Mouse (Mus musculus) granulocyte monocyte progenitor cell, adult 5-6 weeks (primary cell): Measurements from ENCODE around the gene Grpr. TPM values are rescaled to one million over a fixed set of nuclear protein-coding genes. Genes with fewer than 3 reads are reported as not detected.

Experiments used
- ATAC-seq: replicated peaks from 2 replicates; pipeline ENCODE4 v1.8.0; 2016; ENCODE audit warnings: mild to moderate bottlenecking, moderate TSS enrichment, inconsistent platforms; ENCODE audit not compliant: poor library complexity, severe bottlenecking
- total RNA-seq, 2 experiments: library from RNA; stranded (forward) in 1 of 2; stranded (reverse) in 1 of 2; fragments of 200-712, 200-1000 nt in 1 of 2; fragments of >200 nt in 1 of 2; fragmentation: Nextera tagmentation in 1 of 2; gene quantifications; 2 replicates each; pipeline ENCODE4 v1.2.3; 2014 to 2017

Gene Grpr
- not detected in 2 replicates for total RNA-seq (2014; fragmentation: Nextera tagmentation)
- not detected in 2 replicates for total RNA-seq (2017)

- peak; percentile 99 for ATAC-seq
These were observed at the start of gene Grpr for GRCm38 (mm10) chrX:163549666-163550065. Gene Grpr, minus strand, starts transcription at chrX:163549677.

GRCm38 (mm10) chrX:163560521-163560920 is 11.0 kb upstream of the Grpr start:
- no peak for ATAC-seq

- no peak for ATAC-seq
These were observed 2.4 kb downstream of the Grpr start for GRCm38 (mm10) chrX:163547042-163547441.

GRCm38 (mm10) chrX:163532836-163533235 is 16.6 kb downstream of the Grpr start:
- no peak for ATAC-seq

- ATAC-seq = no peak
These were observed 30.4 kb downstream of the Grpr start for GRCm38 (mm10) chrX:163518963-163519541.

- ATAC-seq = no peak
These were observed 37.7 kb downstream of the Grpr start for GRCm38 (mm10) chrX:163511766-163512165.

GRCm38 (mm10) chrX:163502088-163502487 is 47.4 kb downstream of the Grpr start:
- ATAC-seq = no peak

Other genes with a start within 250 kb of the Grpr start
- gene Rnf138rt1, start 211.7 kb upstream of the Grpr start, total RNA-seq (2014; fragmentation: Nextera tagmentation) = 4.1 TPM in 1 of 2 replicates, not detected in the other
- not detected in 2 replicates for gene Rnf138rt1, start 211.7 kb upstream of the Grpr start, total RNA-seq (2017)